Mouse (Mus musculus): ENCODE measurements at regions not wholly inside any gene's neighbourhood (a gene's known extent, or its start where the extent isn't known, plus 50 kb on each side); places are given as distances from the start of the nearest gene placed in this dataset.

DNA sequence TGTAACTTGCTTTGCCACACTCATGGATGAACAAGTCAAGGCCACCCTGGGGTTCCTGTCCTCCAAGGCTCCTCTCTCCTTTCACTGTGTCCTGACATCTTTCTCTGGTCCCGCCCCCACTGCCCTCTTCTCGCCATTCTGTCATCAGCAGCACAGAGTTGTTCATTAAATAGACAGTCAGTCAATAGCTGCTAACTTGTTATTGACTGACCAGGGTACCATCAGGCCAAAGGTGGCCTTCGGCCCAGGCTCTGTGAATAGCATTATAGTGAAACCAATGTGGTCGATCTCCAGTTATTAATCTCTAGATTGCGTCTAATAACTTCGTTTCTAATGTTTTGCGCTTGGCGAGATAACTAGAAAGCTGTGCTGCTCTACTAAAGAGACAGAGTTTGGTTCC is 122.1 kb upstream of the Mrps10 start:
- TF ChIP-seq POLR2A (IDR thresholded peaks at IDR 0.05; ENCODE audit: borderline replicate concordance, control insufficient read depth, low read depth, low read length) (no peak), CTCF (IDR thresholded peaks at IDR 0.05; ENCODE audit: control insufficient read depth, insufficient read depth, low read length) (no peak)
